Mouse (Mus musculus) intestine, embryonic 16.5 days (tissue): ENCODE results near the gene AI467606. TPM values are rescaled to one million over a fixed set of nuclear protein-coding genes. Genes with fewer than 3 reads are reported as not detected.

ENCODE experiments used
- ATAC-seq: fragments of 200-750 bp; cut with Nextera tagmentation; 2 replicates; pipeline ENCODE4 v1.8.0; 2017; ENCODE audit warnings: moderate TSS enrichment, moderate library complexity
- H3K27ac ChIP-seq: fragments of 300-500 bp; sonication (generic); 2 replicates; pipeline ENCODE4 v1.5.1; 2014; ENCODE audit warnings: mild to moderate bottlenecking, low read length
- H3K27me3 ChIP-seq: fragments of 300-500 bp; sonication (generic); replicated peaks from 2 replicates; pipeline ENCODE4 v1.6.1; 2014; ENCODE audit warnings: low read length, control low read depth, mixed read lengths; ENCODE audit not compliant: control insufficient read depth, insufficient read depth
- H3K36me3 ChIP-seq: fragments of 300-500 bp; sonication (generic); 2 replicates; pipeline ENCODE4 v1.6.1; 2014; ENCODE audit warnings: low read length, control low read depth; ENCODE audit not compliant: control insufficient read depth, insufficient read depth
- H3K4me1 ChIP-seq: fragments of 300-500 bp; sonication (generic); 2 replicates; pipeline ENCODE4 v1.6.1; 2014; ENCODE audit warnings: low read length, control low read depth, mixed read lengths; ENCODE audit not compliant: control insufficient read depth, insufficient read depth
- H3K4me2 ChIP-seq: fragments of 300-500 bp; sonication (generic); 2 replicates; pipeline ENCODE4 v1.6.1; 2014; ENCODE audit warnings: low read depth, low read length, control low read depth
- H3K4me3 ChIP-seq: fragments of 300-500 bp; sonication (generic); 2 replicates; pipeline ENCODE4 v1.5.1; 2014; ENCODE audit warnings: mild to moderate bottlenecking, low read length
- H3K9ac ChIP-seq: fragments of 300-500 bp; sonication (generic); 2 replicates; pipeline ENCODE4 v1.6.1; 2014; ENCODE audit warnings: low read depth, low read length
- H3K9me3 ChIP-seq: fragments of 300-500 bp; sonication (generic); 2 replicates; pipeline ENCODE4 v1.6.1; 2016; ENCODE audit warnings: low read length, control low read depth; ENCODE audit not compliant: control insufficient read depth
- WGBS: fragments of 180-500 bp; shearing (Covaris S2); extraction: QIAGEN DNeasy Blood & Tissue Kit; methylation state at CpG from one replicate; pipeline ENCODE4 v1.1.7; 2014; 5-methylcytosine and 5-hydroxymethylcytosine counted together
- polyA plus RNA-seq: library from polyadenylated mRNA; unstranded; fragments of >200 nt; fragmentation: Nextera tagmentation; extraction: Ambion mirVana; gene quantifications from 2 replicates; pipeline ENCODE4 v1.2.1, GENCODE M21; 2015

Gene AI467606
- polyA plus RNA-seq, 1 experiment from 2014 or later = 7.7 TPM

GRCm38 (mm10) chr7:127116331-127116935 is 25.3 kb downstream of the AI467606 start:
- Histone ChIP-seq H3K27ac (no peak overlapping the region; the same call in 1 of the 2 replicates), H3K27me3 (no peaks in the 10 kb centered on the region), H3K9me3 (no peaks in the 10 kb centered on the region), H3K4me1 (peaks cover 32% of the 10 kb centered on the region), H3K9ac (no peak overlapping the region; the same call in 1 of the 2 replicates), H3K4me3 (no peak overlapping the region), H3K4me2 (no peak overlapping the region), H3K36me3 (no peaks in the 10 kb centered on the region)
- WGBS = 62% methylated on average over 11 of the region's 11 CpGs
- no peak for ATAC-seq

- Histone ChIP-seq H3K27ac (no peak overlapping the region; the same call in 1 of the 2 replicates), H3K4me2 (no peak overlapping the region; the same call in 1 of the 2 replicates), H3K4me3 (no peak overlapping the region), H3K4me1 (peaks cover 31% of the 10 kb centered on the region), H3K9ac (no peak overlapping the region), H3K9me3 (no peaks in the 10 kb centered on the region), H3K36me3 (no peaks in the 10 kb centered on the region), H3K27me3 (no peaks in the 10 kb centered on the region)
- 28% methylated on average over 5 of the region's 5 CpGs for WGBS
- ATAC-seq = peak; percentile 54
Measured at GRCm38 (mm10) chr7:127117948-127118347, 26.8 kb downstream of the AI467606 start.

- no peaks in the 10 kb centered on the region for H3K27me3 ChIP-seq
- no peak overlapping the region for H3K4me2 ChIP-seq
- no peaks in the 10 kb centered on the region for H3K36me3 ChIP-seq
- H3K4me1 ChIP-seq = peaks cover 23% of the 10 kb centered on the region
- no peak for ATAC-seq
- H3K9ac ChIP-seq = no peak overlapping the region
- H3K27ac ChIP-seq = no peak overlapping the region; the same call in 1 of the 2 replicates
- H3K4me3 ChIP-seq = no peak overlapping the region
- WGBS = 55% methylated on average over 14 of the region's 14 CpGs
- H3K9me3 ChIP-seq = no peaks in the 10 kb centered on the region
Measured at GRCm38 (mm10) chr7:127118671-127119445, 27.7 kb downstream of the AI467606 start.

- peak; percentile 82 for ATAC-seq
- peak overlapping the region; percentile 38; the same call in 1 of the 2 replicates for H3K9ac ChIP-seq
Measured at GRCm38 (mm10) chr7:127121061-127121910, 30.1 kb downstream of the AI467606 start.

GRCm38 (mm10) chr7:127121911-127122270 is 30.7 kb downstream of the AI467606 start, which contains the start of gene Qprt:
Qprt (minus strand) TSS chr7:127122226.
- WGBS = 18% methylated on average over 7 of the region's 7 CpGs
- ATAC-seq = peak; percentile 15; the same call in 1 of the 2 replicates

More at GRCm38 (mm10) chr7:127121061-127121910, 30.1 kb downstream of the AI467606 start:
- no peak overlapping the region for H3K27ac ChIP-seq
- H3K4me2 ChIP-seq = peak overlapping the region; percentile 48
- no peaks in the 10 kb centered on the region for H3K9me3 ChIP-seq
- H3K36me3 ChIP-seq = no peaks in the 10 kb centered on the region
- WGBS = 23% methylated on average over 21 of the region's 21 CpGs
- H3K27me3 ChIP-seq = no peaks in the 10 kb centered on the region
- H3K4me3 ChIP-seq = peak overlapping the region; percentile 16
- H3K4me1 ChIP-seq = peaks cover 18% of the 10 kb centered on the region

DNA sequence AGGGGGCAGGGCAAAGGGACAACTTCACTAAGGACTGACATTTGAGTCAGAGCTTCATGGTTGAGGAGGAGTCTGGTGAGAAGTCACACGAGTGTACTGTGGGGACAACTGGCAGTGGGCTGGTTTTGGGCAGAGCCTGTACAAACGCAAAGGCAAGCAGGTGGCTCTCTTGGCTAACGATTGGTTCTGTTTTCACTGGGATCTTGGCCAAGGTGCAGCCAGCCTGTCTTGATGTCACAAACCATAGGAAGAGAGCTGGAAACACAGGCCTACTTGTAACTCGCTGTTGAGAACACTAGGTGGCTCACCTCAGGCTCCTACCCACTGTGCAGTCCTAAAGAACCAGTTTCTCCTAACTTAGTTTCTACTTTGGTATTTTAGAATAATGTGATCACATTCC is 38.5 kb downstream of the AI467606 start:
- H3K36me3 ChIP-seq = no peaks in the 10 kb centered on the region
- H3K4me3 ChIP-seq = no peak overlapping the region
- H3K9me3 ChIP-seq = no peaks in the 10 kb centered on the region
- H3K4me1 ChIP-seq = no peaks in the 10 kb centered on the region
- ATAC-seq = peak; percentile 76
- H3K27ac ChIP-seq = no peak overlapping the region
- H3K4me2 ChIP-seq = no peak overlapping the region
- H3K27me3 ChIP-seq = no peaks in the 10 kb centered on the region
- 18% methylated on average over 4 of the region's 4 CpGs for WGBS
- H3K9ac ChIP-seq = no peak overlapping the region

More at GRCm38 (mm10) chr7:127121911-127122270, 30.7 kb downstream of the AI467606 start, which contains the start of gene Qprt:
- H3K27me3 ChIP-seq = no peaks in the 10 kb centered on the region
- no peaks in the 10 kb centered on the region for H3K9me3 ChIP-seq
- no peaks in the 10 kb centered on the region for H3K36me3 ChIP-seq
- H3K4me3 ChIP-seq = peak within 1 kb of the TSS; percentile 16
- peak within 1 kb of the TSS; percentile 48 for H3K4me2 ChIP-seq
- no peak within 1 kb of the TSS for H3K27ac ChIP-seq
- peak within 1 kb of the TSS; percentile 38; the same call in 1 of the 2 replicates for H3K9ac ChIP-seq
- H3K4me1 ChIP-seq = peaks cover 18% of the 10 kb centered on the region

- Histone ChIP-seq H3K27me3 (no peaks in the 10 kb centered on the region), H3K4me2 (no peak overlapping the region), H3K4me1 (no peaks in the 10 kb centered on the region), H3K9ac (no peak overlapping the region), H3K4me3 (no peak overlapping the region), H3K9me3 (no peaks in the 10 kb centered on the region), H3K36me3 (no peaks in the 10 kb centered on the region), H3K27ac (no peak overlapping the region)
- ATAC-seq = no peak
- 59% methylated on average over 5 of the region's 5 CpGs for WGBS
Measured at GRCm38 (mm10) chr7:127133125-127133524, 42.0 kb downstream of the AI467606 start.

DNA sequence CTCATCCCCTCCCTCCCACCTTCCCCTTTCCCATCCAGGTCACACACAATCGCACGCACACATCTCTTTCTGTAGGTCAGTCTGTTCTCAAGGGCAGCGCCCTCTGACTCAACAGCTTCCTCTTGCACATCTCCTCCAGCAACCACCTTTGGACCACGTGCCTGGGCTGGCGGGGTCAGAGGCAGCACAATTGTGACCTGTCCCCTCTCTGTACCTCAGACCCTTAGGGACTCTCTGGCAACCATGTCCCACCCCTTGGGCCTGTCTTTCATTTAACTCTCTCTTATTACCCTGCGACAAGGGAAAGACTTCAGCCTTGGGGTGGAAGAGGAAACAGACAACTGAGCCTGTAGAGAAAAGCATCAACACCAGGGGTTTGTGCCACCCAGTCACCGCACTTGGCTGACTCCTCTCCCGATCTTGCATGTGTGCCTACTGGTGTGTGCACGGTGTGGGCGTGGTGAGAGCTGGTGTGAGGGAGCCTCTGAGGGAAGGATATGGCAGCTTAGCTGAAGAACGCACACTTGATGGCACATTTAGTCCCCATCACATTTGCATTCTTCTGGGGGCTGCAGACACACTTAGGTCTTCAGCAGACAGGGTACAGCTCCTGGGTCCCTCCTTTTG is 43.8 kb downstream of the AI467606 start:
- H3K27me3 ChIP-seq = no peaks in the 10 kb centered on the region
- no peaks in the 10 kb centered on the region for H3K4me1 ChIP-seq
- ATAC-seq = no peak
- H3K9ac ChIP-seq = no peak overlapping the region
- H3K9me3 ChIP-seq = no peaks in the 10 kb centered on the region
- WGBS = 76% methylated on average over 11 of the region's 11 CpGs
- H3K4me3 ChIP-seq = no peak overlapping the region
- H3K4me2 ChIP-seq = no peak overlapping the region
- H3K36me3 ChIP-seq = no peaks in the 10 kb centered on the region
- no peak overlapping the region for H3K27ac ChIP-seq
